Mouse (Mus musculus) MEL (cell line): ENCODE measurements around the gene Sycp2. TPM values are rescaled to one million over a fixed set of nuclear protein-coding genes. Genes with fewer than 3 reads are reported as not detected.

Source experiments
- DNase-seq: peaks from one replicate; pipeline ENCODE4 v3.0.0; 2011; ENCODE audit warnings: low read depth, low spot score
- H3K27ac ChIP-seq: 2 replicates; pipeline ENCODE4 v1.5.1; 2012; ENCODE audit warnings: low read depth, mild to moderate bottlenecking, control low read depth, low read length, moderate library complexity; ENCODE audit not compliant: control insufficient read depth
- H3K27me3 ChIP-seq, 2 experiments: fragments of 150-350 bp in 1 of 2; sonication (generic) in 1 of 2; 2 replicates each; pipeline ENCODE4 v1.6.1; 2012; ENCODE audit warnings: low read length in 2 of 2, mild to moderate bottlenecking in 2 of 2, improper control_type of control experiment in 1 of 2, moderate library complexity in 1 of 2; ENCODE audit not compliant: insufficient read depth in 2 of 2, control insufficient read depth in 1 of 2
- H3K36me3 ChIP-seq, 2 experiments: 2 replicates each; pipeline ENCODE4 v1.6.1; 2012 to 2014; ENCODE audit warnings: low read length in 2 of 2, improper control_type of control experiment in 1 of 2, inconsistent platforms in 1 of 2, mild to moderate bottlenecking in 1 of 2; ENCODE audit not compliant: insufficient read depth in 2 of 2, control insufficient read depth in 1 of 2
- H3K4me1 ChIP-seq, 2 experiments: fragments of 150-350 bp in 1 of 2; sonication (generic) in 1 of 2; 2 replicates each; pipeline ENCODE4 v1.6.1; 2012; ENCODE audit warnings: low read length in 2 of 2, improper control_type of control experiment in 1 of 2, mild to moderate bottlenecking in 1 of 2; ENCODE audit not compliant: insufficient read depth in 2 of 2, control insufficient read depth in 1 of 2
- H3K4me3 ChIP-seq, 2 experiments: fragments of 150-350 bp in 1 of 2; sonication (generic) in 1 of 2; 2 replicates each; pipeline ENCODE4 v1.5.1; 2012; ENCODE audit warnings: low read depth in 2 of 2, low read length in 2 of 2, mild to moderate bottlenecking in 2 of 2, moderate library complexity in 2 of 2, control low read depth in 1 of 2, improper control_type of control experiment in 1 of 2; ENCODE audit not compliant: control insufficient read depth in 1 of 2, insufficient read depth in 1 of 2
- H3K79me2 ChIP-seq: 2 replicates; pipeline ENCODE4 v1.6.1; 2012; ENCODE audit warnings: mild to moderate bottlenecking, low read length, moderate library complexity; ENCODE audit not compliant: control insufficient read depth, poor library complexity, insufficient read depth
- H3K9ac ChIP-seq: 2 replicates; pipeline ENCODE4 v1.6.1; 2012; ENCODE audit warnings: low read depth, mild to moderate bottlenecking, control low read depth, low read length, moderate library complexity; ENCODE audit not compliant: control insufficient read depth, poor library complexity, severe bottlenecking
- H3K9me3 ChIP-seq: fragments of 150-350 bp; sonication (generic); replicated peaks from 2 replicates; pipeline ENCODE4 v1.6.1; 2012; ENCODE audit warnings: mild to moderate bottlenecking, low read length, improper control_type of control experiment, moderate library complexity; ENCODE audit not compliant: insufficient read depth
- BHLHE40 ChIP-seq: IDR thresholded peaks from 2 replicates; pipeline ENCODE4 v1.6.1; 2012; ENCODE audit warnings: low read depth, mild to moderate bottlenecking, inconsistent platforms, low read length, improper control_type of control experiment, borderline replicate concordance
- CHD1 ChIP-seq: IDR thresholded peaks from 2 replicates; pipeline ENCODE4 v1.6.1; 2012; ENCODE audit warnings: low read depth, mild to moderate bottlenecking, inconsistent platforms, low read length, improper control_type of control experiment
- CHD2 ChIP-seq: IDR thresholded peaks from 2 replicates; pipeline ENCODE4 v1.6.1; 2011; ENCODE audit warnings: low read length, improper control_type of control experiment
- ETS1 ChIP-seq: IDR thresholded peaks from 2 replicates; pipeline ENCODE4 v1.6.1; 2012; ENCODE audit warnings: low read depth, mild to moderate bottlenecking, inconsistent platforms, low read length, improper control_type of control experiment, moderate library complexity
- GABPA ChIP-seq: IDR thresholded peaks from 2 replicates; pipeline ENCODE4 v1.6.1; 2012; ENCODE audit warnings: low read depth, mild to moderate bottlenecking, inconsistent platforms, low read length, improper control_type of control experiment, moderate library complexity
- JUND ChIP-seq: IDR thresholded peaks from 2 replicates; pipeline ENCODE4 v1.6.1; 2011; ENCODE audit warnings: low read depth, mild to moderate bottlenecking, improper control_type of control experiment, low read length
- MAFK ChIP-seq: IDR thresholded peaks from 2 replicates; pipeline ENCODE4 v1.6.1; 2011; ENCODE audit warnings: low read depth, mild to moderate bottlenecking, low read length, improper control_type of control experiment, borderline replicate concordance
- MAZ ChIP-seq: IDR thresholded peaks from 2 replicates; pipeline ENCODE4 v1.6.1; 2012; ENCODE audit warnings: low read depth, mild to moderate bottlenecking, inconsistent platforms, low read length, improper control_type of control experiment
- MEF2A ChIP-seq: IDR thresholded peaks from 2 replicates; pipeline ENCODE4 v1.6.1; 2014; ENCODE audit warnings: low read depth, mild to moderate bottlenecking, inconsistent platforms, low read length, improper control_type of control experiment; ENCODE audit not compliant: poor library complexity, insufficient replicate concordance, severe bottlenecking; ENCODE audit errors: extremely low read depth
- MXI1 ChIP-seq: IDR thresholded peaks from 2 replicates; pipeline ENCODE4 v1.6.1; 2011; ENCODE audit warnings: mild to moderate bottlenecking, low read depth, low read length, improper control_type of control experiment
- NELFE ChIP-seq: IDR thresholded peaks from 2 replicates; pipeline ENCODE4 v1.6.1; 2011; ENCODE audit warnings: low read depth, low read length, improper control_type of control experiment
- NRF1 ChIP-seq: IDR thresholded peaks from 2 replicates; pipeline ENCODE4 v1.6.1; 2014; ENCODE audit warnings: low read depth, mild to moderate bottlenecking, inconsistent platforms, low read length, improper control_type of control experiment, moderate library complexity; ENCODE audit not compliant: poor library complexity, insufficient read depth, severe bottlenecking
- RCOR1 ChIP-seq: IDR thresholded peaks from 2 replicates; pipeline ENCODE4 v1.6.1; 2012; ENCODE audit warnings: low read depth, mild to moderate bottlenecking, inconsistent platforms, low read length, improper control_type of control experiment
- SIN3A ChIP-seq: IDR thresholded peaks from 2 replicates; pipeline ENCODE4 v1.6.1; 2012; ENCODE audit warnings: low read length, improper control_type of control experiment, inconsistent platforms
- TAL1 ChIP-seq: IDR thresholded peaks from 2 replicates; pipeline ENCODE4 v1.6.1; 2012; ENCODE audit warnings: mild to moderate bottlenecking, inconsistent platforms, low read length, moderate library complexity, mixed read lengths
- TBP ChIP-seq: IDR thresholded peaks from 2 replicates; pipeline ENCODE4 v1.8.0; 2011; ENCODE audit warnings: low read depth, low read length, improper control_type of control experiment
- UBTF ChIP-seq: IDR thresholded peaks from 2 replicates; pipeline ENCODE4 v1.6.1; 2012; ENCODE audit warnings: low read depth, mild to moderate bottlenecking, inconsistent platforms, low read length, improper control_type of control experiment, moderate library complexity, borderline replicate concordance; ENCODE audit not compliant: insufficient read depth
- USF1 ChIP-seq: IDR thresholded peaks from 2 replicates; pipeline ENCODE4 v1.6.1; 2014; ENCODE audit warnings: low read depth, mild to moderate bottlenecking, inconsistent platforms, low read length, improper control_type of control experiment, moderate library complexity
- ZC3H11A ChIP-seq: IDR thresholded peaks from 2 replicates; pipeline ENCODE4 v1.6.1; 2012; ENCODE audit warnings: low read depth, mild to moderate bottlenecking, inconsistent platforms, low read length, improper control_type of control experiment
- ZKSCAN1 ChIP-seq: IDR thresholded peaks from 2 replicates; pipeline ENCODE4 v1.6.1; 2012; ENCODE audit warnings: low read depth, mild to moderate bottlenecking, inconsistent platforms, low read length, improper control_type of control experiment, moderate library complexity
- ZMIZ1 ChIP-seq: IDR thresholded peaks from 2 replicates; pipeline ENCODE4 v1.6.1; 2012; ENCODE audit warnings: low read depth, mild to moderate bottlenecking, inconsistent platforms, low read length, improper control_type of control experiment, moderate library complexity
- polyA plus RNA-seq, 2 experiments: library from polyadenylated mRNA; stranded (reverse) in 1 of 2; unstranded in 1 of 2; fragments of >175 nt in 1 of 2; fragments of >200 nt in 1 of 2; gene quantifications; 2 replicates each; pipeline versions ENCODE4 v1.2.1 to v1.2.4; 2012; ENCODE audit warnings: low replicate concordance in 2 of 2, low read depth in 1 of 2; ENCODE audit not compliant: insufficient read length in 2 of 2, insufficient read depth in 1 of 2, missing spikeins in 1 of 2
- total RNA-seq: library from RNA; depleted of rRNA; stranded (reverse); fragments of 300-350 nt; gene quantifications from 2 replicates; pipeline ENCODE4 v1.2.3, GENCODE M21; 2012

The Sycp2 gene
- total and polyA plus RNA-seq, 3 experiments, result not detected

GRCm38 (mm10) chr2:178412598-178412997 lies 5.1 kb upstream of the Sycp2 start:
- Histone ChIP-seq H3K27me3 (no peaks in the 10 kb centered on the region), H3K36me3 (no peaks in the 10 kb centered on the region), H3K4me1 (no peaks in the 10 kb centered on the region), H3K4me3 (no peak overlapping the region), H3K9ac (no peak overlapping the region), H3K9me3 (no peaks in the 10 kb centered on the region), H3K27ac (no peak overlapping the region), H3K79me2 (no peaks in the 10 kb centered on the region)
- DNase-seq, result no peak
- TF ChIP-seq ZC3H11A (no peak), JUND (no peak), ZKSCAN1 (no peak), SIN3A (no peak), RCOR1 (no peak), MAZ (no peak), NELFE (no peak), TAL1 (no peak), UBTF (no peak), MXI1 (no peak)

- H3K36me3 ChIP-seq, result no peaks in the 10 kb centered on the region
- no peaks in the 10 kb centered on the region for H3K9me3 ChIP-seq
- no peak for DNase-seq
- no peak overlapping the region for H3K4me3 ChIP-seq
- H3K27ac ChIP-seq, result no peak overlapping the region
- H3K9ac ChIP-seq, result no peak overlapping the region
- H3K79me2 ChIP-seq, result no peaks in the 10 kb centered on the region
- no peaks in the 10 kb centered on the region for H3K4me1 ChIP-seq
- H3K27me3 ChIP-seq, result no peaks in the 10 kb centered on the region
- no peak for TF ChIP-seq CHD2
- TF ChIP-seq NELFE, result no peak
- TF ChIP-seq BHLHE40, result no peak
- TF ChIP-seq MAZ, result no peak
- TF ChIP-seq ZMIZ1, result no peak
- TF ChIP-seq TBP, result no peak
- TF ChIP-seq GABPA, result no peak
- TF ChIP-seq ZKSCAN1, result no peak
- TF ChIP-seq NRF1, result no peak
- no peak for TF ChIP-seq JUND
- no peak for TF ChIP-seq MAFK
- no peak for TF ChIP-seq USF1
- no peak for TF ChIP-seq ETS1
- TF ChIP-seq ZC3H11A, result no peak
- TF ChIP-seq MEF2A, result no peak
- TF ChIP-seq RCOR1, result no peak
- TF ChIP-seq CHD1, result no peak
Measured at GRCm38 (mm10) chr2:178410286-178410685, 2.8 kb upstream of the Sycp2 start.
